Mouse (Mus musculus) right cerebral cortex, adult 2 months (tissue): Measurements from ENCODE around the gene Chl1.
A peak's percentile ranks its signal among the peaks of the same experiment; 100 is the strongest.

Source experiments
- DNase-seq, 2 experiments: peaks; one replicate each; pipeline ENCODE4 v3.0.0; 2021 to 2022; ENCODE audit warnings: low spot score in 2 of 2

Gene Chl1

GRCm38 (mm10) chr6:103665206-103665605 lies 154.8 kb downstream of the Chl1 start:
- no peak for DNase-seq

- no peak for DNase-seq
Observed at GRCm38 (mm10) chr6:103665677-103666316, 155.4 kb downstream of the Chl1 start.

GRCm38 (mm10) chr6:103673111-103673510 lies 162.7 kb downstream of the Chl1 start:
- DNase-seq, result no peak

- peak; percentile 66 to 73 for DNase-seq
Observed at GRCm38 (mm10) chr6:103674332-103674731, 163.9 kb downstream of the Chl1 start.

GRCm38 (mm10) chr6:103675145-103675544 lies 164.8 kb downstream of the Chl1 start:
- no peak for DNase-seq

GRCm38 (mm10) chr6:103676664-103677063 lies 166.3 kb downstream of the Chl1 start:
- no peak for DNase-seq

GRCm38 (mm10) chr6:103677072-103677471 lies 166.7 kb downstream of the Chl1 start:
- DNase-seq, result no peak

- peak; percentile 88 to 89 for DNase-seq
Observed at GRCm38 (mm10) chr6:103682854-103683574, 172.6 kb downstream of the Chl1 start.

GRCm38 (mm10) chr6:103692511-103692910 lies 182.1 kb downstream of the Chl1 start:
- DNase-seq, result no peak

- no peak for DNase-seq
Observed at GRCm38 (mm10) chr6:103697349-103698028, 187.1 kb downstream of the Chl1 start.

GRCm38 (mm10) chr6:103699482-103699881 lies 189.1 kb downstream of the Chl1 start:
- DNase-seq, result no peak

- DNase-seq, result no peak
Observed at GRCm38 (mm10) chr6:103699895-103700294, 189.5 kb downstream of the Chl1 start.

GRCm38 (mm10) chr6:103700336-103700735 lies 189.9 kb downstream of the Chl1 start:
- no peak for DNase-seq

GRCm38 (mm10) chr6:103706366-103706765 lies 196.0 kb downstream of the Chl1 start:
- DNase-seq, result no peak

GRCm38 (mm10) chr6:103739291-103739690 lies 228.9 kb downstream of the Chl1 start:
- DNase-seq, result no peak

GRCm38 (mm10) chr6:103742784-103743183 lies 232.4 kb downstream of the Chl1 start:
- no peak for DNase-seq

- DNase-seq, result peak; percentile 63 to 67
Observed at GRCm38 (mm10) chr6:103746103-103746502, 235.7 kb downstream of the Chl1 start.

GRCm38 (mm10) chr6:103749122-103749773 lies 238.9 kb downstream of the Chl1 start:
- peak; percentile 29 to 30 for DNase-seq

- no peak for DNase-seq
Observed at GRCm38 (mm10) chr6:103753891-103754290, 243.5 kb downstream of the Chl1 start.

GRCm38 (mm10) chr6:103766830-103767229 lies 256.4 kb downstream of the Chl1 start:
- no peak for DNase-seq

GRCm38 (mm10) chr6:103781058-103781457 lies 270.7 kb downstream of the Chl1 start:
- DNase-seq, result no peak

- DNase-seq, result no peak
Observed at GRCm38 (mm10) chr6:103791077-103791632, 280.8 kb downstream of the Chl1 start.
